Mouse (Mus musculus): ENCODE data around the gene T. TPM values are rescaled to one million over a fixed set of nuclear protein-coding genes. Genes with fewer than 3 reads are reported as not detected.

T gene
- polyA plus RNA-seq, 1 experiment from 2014 or later, result 0.37 TPM

DNA sequence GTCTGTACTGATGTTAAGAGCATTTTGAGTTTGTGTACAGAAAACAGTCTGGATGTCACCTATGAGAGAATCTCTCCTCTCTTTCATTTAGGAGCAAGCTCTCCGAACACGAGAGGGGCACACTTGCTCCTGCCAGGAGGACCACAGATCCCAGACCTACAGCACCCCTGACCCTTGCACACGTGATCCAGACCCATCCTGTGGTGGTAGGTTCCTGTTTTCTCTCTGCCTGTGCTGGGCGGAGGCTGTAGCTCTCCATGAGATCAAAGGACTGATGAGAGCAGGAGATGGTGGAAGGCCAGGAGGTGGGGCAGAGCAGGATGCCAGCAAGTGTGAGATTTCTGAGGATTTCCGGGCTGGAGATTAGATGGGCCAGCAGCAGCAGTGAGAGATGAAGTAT lies 12.7 kb upstream of the T start:
- no peak overlapping the region for H3K27ac ChIP-seq (ENCODE audit: low read depth, low read length)
- H3K36me3 ChIP-seq (ENCODE audit: control insufficient read depth, insufficient read depth, low read length), result no peaks in the 10 kb centered on the region
- no peaks in the 10 kb centered on the region for H3K27me3 ChIP-seq (ENCODE audit: control insufficient read depth, insufficient read depth, low read length)
- no peaks in the 10 kb centered on the region for H3K4me1 ChIP-seq (ENCODE audit: control insufficient read depth, insufficient read depth, low read length)
- WGBS, result 30% methylated on average over 5 of the region's 5 CpGs
- no peak for ATAC-seq (ENCODE audit: low read depth)
- H3K9ac ChIP-seq (replicated peaks; ENCODE audit: low read depth, low read length), result no peak overlapping the region
- no peak overlapping the region for H3K4me3 ChIP-seq (ENCODE audit: low read depth, low read length)
- no peaks in the 10 kb centered on the region for H3K9me3 ChIP-seq (ENCODE audit: control insufficient read depth, low read length)
- no peak overlapping the region for H3K4me2 ChIP-seq (ENCODE audit: low read depth, low read length)

DNA sequence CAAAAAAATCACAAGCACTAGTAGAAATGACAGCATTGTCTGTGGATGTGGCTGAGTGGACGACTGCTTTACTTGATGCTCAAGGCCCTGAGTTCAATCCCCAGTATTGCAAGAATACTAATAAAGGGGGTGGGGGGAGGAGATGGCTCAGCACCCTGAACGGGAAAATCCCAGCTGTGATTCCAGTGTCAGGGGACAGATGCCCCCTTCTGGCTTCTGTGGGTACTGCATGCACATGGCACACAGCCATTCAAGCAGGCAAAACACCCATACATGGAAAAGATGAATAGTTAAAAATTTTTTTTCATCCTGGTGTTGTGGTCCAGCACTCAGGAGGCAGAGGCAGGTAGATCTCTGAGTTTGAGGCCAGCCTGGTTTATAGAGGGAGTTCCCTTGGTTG lies 10.9 kb upstream of the T start:
- no peaks in the 10 kb centered on the region for H3K36me3 ChIP-seq (ENCODE audit: control insufficient read depth, insufficient read depth, low read length)
- WGBS, result 48% methylated on average over 2 of the region's 2 CpGs
- no peak overlapping the region for H3K9ac ChIP-seq (replicated peaks; ENCODE audit: low read depth, low read length)
- H3K4me2 ChIP-seq (ENCODE audit: low read depth, low read length), result no peak overlapping the region
- H3K27ac ChIP-seq (ENCODE audit: low read depth, low read length), result no peak overlapping the region
- peaks cover 6% of the 10 kb centered on the region; the same call in 1 of the 2 replicates for H3K27me3 ChIP-seq (ENCODE audit: control insufficient read depth, insufficient read depth, low read length)
- H3K9me3 ChIP-seq (ENCODE audit: control insufficient read depth, low read length), result no peaks in the 10 kb centered on the region
- no peaks in the 10 kb centered on the region for H3K4me1 ChIP-seq (ENCODE audit: control insufficient read depth, insufficient read depth, low read length)
- ATAC-seq (ENCODE audit: low read depth), result no peak
- no peak overlapping the region for H3K4me3 ChIP-seq (ENCODE audit: low read depth, low read length)

DNA sequence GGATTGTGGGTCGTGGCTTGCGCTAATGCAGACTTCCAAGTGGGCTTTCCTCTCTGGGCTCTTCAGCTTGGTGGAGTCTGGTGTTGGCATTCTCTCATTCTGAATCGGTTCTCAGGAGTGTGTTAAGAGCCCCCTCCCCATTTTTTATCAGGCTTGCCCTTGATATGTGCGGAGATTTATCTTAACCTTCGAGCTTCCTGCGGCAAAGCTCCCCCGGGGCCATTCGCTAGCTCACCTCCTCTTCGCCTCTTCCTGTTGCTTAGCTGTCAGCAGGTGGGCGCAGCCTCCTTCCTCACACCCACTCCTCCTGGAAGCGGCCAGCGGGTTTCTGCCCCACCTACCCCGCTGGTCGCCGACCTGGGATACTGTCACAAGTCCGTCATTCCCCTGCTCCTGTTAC lies 4.8 kb upstream of the T start:
- Histone ChIP-seq H3K9me3 (ENCODE audit: control insufficient read depth, low read length) (no peaks in the 10 kb centered on the region), H3K4me3 (ENCODE audit: low read depth, low read length) (no peak overlapping the region), H3K27me3 (ENCODE audit: control insufficient read depth, insufficient read depth, low read length) (peaks cover 64% of the 10 kb centered on the region), H3K27ac (ENCODE audit: low read depth, low read length) (no peak overlapping the region), H3K4me1 (ENCODE audit: control insufficient read depth, insufficient read depth, low read length) (0 out of 2 replicates have a peak, but pooled peaks cover 11% of the 10 kb centered on the region), H3K9ac (replicated peaks; ENCODE audit: low read depth, low read length) (no peak overlapping the region), H3K4me2 (ENCODE audit: low read depth, low read length) (no peak overlapping the region), H3K36me3 (ENCODE audit: control insufficient read depth, insufficient read depth, low read length) (no peaks in the 10 kb centered on the region)
- WGBS, result 1% methylated on average over 16 of the region's 16 CpGs
- ATAC-seq (ENCODE audit: low read depth), result no peak

DNA sequence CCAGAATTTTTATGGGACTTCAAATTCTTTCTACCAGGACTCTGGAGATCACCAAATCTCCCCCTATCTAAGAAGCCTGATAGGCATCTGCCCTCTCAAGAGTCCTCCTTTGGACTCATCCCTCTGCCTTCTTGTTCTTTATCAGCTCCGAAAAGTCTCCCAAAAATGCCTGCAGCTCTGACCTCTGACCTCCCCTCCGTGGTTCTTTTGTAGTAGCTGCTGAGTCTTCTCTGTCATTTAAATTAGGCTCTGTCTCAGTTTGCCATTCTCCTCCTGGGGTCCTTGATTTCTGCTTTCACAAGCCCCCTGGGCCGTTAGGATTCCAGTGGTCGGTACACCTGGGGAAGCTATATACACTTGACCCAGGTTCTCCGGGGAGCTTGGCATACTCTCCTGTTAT lies 4.3 kb upstream of the T start:
- Histone ChIP-seq H3K4me2 (ENCODE audit: low read depth, low read length) (no peak overlapping the region), H3K27me3 (ENCODE audit: control insufficient read depth, insufficient read depth, low read length) (peaks cover 68% of the 10 kb centered on the region), H3K9me3 (ENCODE audit: control insufficient read depth, low read length) (no peaks in the 10 kb centered on the region), H3K9ac (replicated peaks; ENCODE audit: low read depth, low read length) (no peak overlapping the region), H3K27ac (ENCODE audit: low read depth, low read length) (no peak overlapping the region), H3K36me3 (ENCODE audit: control insufficient read depth, insufficient read depth, low read length) (no peaks in the 10 kb centered on the region), H3K4me3 (ENCODE audit: low read depth, low read length) (no peak overlapping the region), H3K4me1 (ENCODE audit: control insufficient read depth, insufficient read depth, low read length) (0 out of 2 replicates have a peak, but pooled peaks cover 11% of the 10 kb centered on the region)
- under 1% methylated on average over 5 of the region's 5 CpGs for WGBS
- no peak for ATAC-seq (ENCODE audit: low read depth)

DNA sequence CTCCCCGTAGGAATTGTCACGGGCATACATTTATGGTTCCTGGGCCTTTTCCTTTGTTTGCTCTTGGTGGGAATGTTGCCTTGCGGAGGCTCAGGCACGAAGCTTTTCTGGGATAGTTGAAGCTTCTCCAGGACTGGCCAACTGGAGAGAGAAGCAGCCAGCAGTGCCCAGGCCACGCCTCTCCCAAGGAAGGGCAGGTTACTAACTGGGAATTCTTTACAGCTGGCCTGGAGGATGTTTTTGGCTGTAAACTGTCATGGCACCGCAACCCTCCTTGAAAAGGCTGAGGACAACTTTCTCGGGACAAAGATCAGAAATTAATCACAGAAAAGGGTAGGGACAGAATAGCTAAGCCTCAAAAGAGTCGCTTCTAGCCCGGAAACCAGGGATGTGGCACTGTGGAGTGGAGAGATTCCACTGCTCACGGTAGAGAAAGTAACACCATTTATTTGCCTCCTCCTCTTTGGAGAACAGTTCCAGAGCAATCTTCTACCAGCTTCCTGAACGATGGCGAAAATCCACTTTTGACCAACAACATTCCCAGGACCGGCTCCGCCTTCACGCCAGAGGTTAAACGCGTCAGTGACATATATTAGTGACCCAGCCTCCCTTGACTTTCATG lies 1.9 kb upstream of the T start:
- H3K4me2 ChIP-seq (ENCODE audit: low read depth, low read length), result no peak overlapping the region
- H3K9me3 ChIP-seq (ENCODE audit: control insufficient read depth, low read length), result no peaks in the 10 kb centered on the region
- H3K4me3 ChIP-seq (ENCODE audit: low read depth, low read length), result no peak overlapping the region
- 0 out of 2 replicates have a peak, but pooled peaks cover 11% of the 10 kb centered on the region for H3K4me1 ChIP-seq (ENCODE audit: control insufficient read depth, insufficient read depth, low read length)
- no peaks in the 10 kb centered on the region for H3K36me3 ChIP-seq (ENCODE audit: control insufficient read depth, insufficient read depth, low read length)
- no peak overlapping the region for H3K9ac ChIP-seq (replicated peaks; ENCODE audit: low read depth, low read length)
- ATAC-seq (ENCODE audit: low read depth), result no peak
- WGBS, result 2% methylated on average over 17 of the region's 17 CpGs
- H3K27ac ChIP-seq (ENCODE audit: low read depth, low read length), result no peak overlapping the region
- peaks cover 87% of the 10 kb centered on the region for H3K27me3 ChIP-seq (ENCODE audit: control insufficient read depth, insufficient read depth, low read length)

DNA sequence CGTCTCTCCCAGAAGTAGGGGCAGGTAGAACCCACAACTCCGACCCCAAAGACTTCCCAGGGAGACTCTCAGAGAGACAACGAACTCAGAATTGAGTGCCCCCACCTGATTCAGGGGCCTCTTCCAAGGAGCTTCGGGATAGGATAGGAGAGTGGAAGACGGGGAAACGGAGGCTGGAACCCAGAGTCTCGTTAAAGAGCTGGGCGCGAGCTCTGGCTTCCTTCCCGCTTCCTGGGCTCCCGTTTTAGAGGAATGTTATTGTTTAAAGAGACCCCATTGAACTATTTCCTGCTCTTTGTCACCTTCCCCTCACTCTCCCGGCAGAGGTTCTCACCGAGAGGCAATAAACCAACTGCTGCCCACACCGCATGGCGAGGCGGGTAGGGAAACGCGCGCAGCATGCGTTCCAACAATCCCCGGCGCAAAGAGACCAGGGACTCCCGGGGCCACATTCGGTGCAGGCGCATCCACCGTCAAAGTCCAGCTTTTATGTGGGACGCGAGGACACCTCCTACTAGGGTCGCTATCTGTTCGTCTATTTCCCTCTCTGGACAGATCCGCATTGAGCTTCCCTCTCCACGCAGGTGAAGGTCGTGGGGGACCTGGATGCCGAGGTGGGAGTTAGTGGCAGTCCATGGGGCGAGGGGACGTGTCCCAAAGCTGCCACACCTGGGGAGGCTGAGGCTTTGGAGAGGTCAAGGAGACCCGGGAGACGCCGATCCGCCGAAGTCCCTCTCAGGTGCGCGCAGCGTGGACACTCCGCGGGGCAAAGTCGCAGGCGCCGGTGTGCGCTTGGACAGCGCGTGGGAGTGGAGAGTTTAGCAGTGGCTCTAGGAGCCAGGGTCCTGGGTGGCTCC lies 874 bp upstream of the T start:
- Histone ChIP-seq H3K27ac (ENCODE audit: low read depth, low read length) (no peak overlapping the region), H3K4me1 (ENCODE audit: control insufficient read depth, insufficient read depth, low read length) (0 out of 2 replicates have a peak, but pooled peaks cover 11% of the 10 kb centered on the region), H3K27me3 (ENCODE audit: control insufficient read depth, insufficient read depth, low read length) (peaks cover 88% of the 10 kb centered on the region), H3K36me3 (ENCODE audit: control insufficient read depth, insufficient read depth, low read length) (no peaks in the 10 kb centered on the region), H3K4me3 (ENCODE audit: low read depth, low read length) (no peak overlapping the region; the same call in 1 of the 2 replicates), H3K9ac (replicated peaks; ENCODE audit: low read depth, low read length) (0 out of 2 replicates have a peak overlapping the region, but pooled peaks have one; percentile 16), H3K4me2 (ENCODE audit: low read depth, low read length) (peak overlapping the region; percentile 31; the same call in 1 of the 2 replicates), H3K9me3 (ENCODE audit: control insufficient read depth, low read length) (no peaks in the 10 kb centered on the region)
- WGBS, result under 1% methylated on average over 50 of the region's 52 CpGs
- ATAC-seq (ENCODE audit: low read depth), result no peak

DNA sequence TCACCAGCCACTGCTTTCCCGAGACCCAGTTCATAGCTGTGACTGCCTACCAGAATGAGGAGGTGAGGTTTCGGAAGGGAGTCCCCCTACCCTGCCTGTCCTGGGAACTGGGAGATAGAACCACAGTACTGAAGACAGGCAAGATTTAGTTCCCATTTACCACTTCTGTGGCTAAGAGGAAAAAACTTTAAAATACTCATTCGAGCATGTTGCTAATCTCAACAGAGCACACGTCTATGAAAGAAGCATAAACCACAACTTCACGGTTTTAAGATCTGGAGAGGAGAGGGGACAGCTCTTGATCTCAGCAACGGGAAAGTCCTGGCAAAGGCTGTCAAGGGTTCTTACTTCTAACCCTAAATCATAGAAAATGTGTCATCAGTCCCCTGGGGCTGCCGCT lies 2.0 kb downstream of the T start:
- Histone ChIP-seq H3K27ac (ENCODE audit: low read depth, low read length) (no peak overlapping the region), H3K9ac (replicated peaks; ENCODE audit: low read depth, low read length) (no peak overlapping the region), H3K4me3 (ENCODE audit: low read depth, low read length) (no peak overlapping the region), H3K36me3 (ENCODE audit: control insufficient read depth, insufficient read depth, low read length) (no peaks in the 10 kb centered on the region), H3K4me2 (ENCODE audit: low read depth, low read length) (no peak overlapping the region), H3K4me1 (ENCODE audit: control insufficient read depth, insufficient read depth, low read length) (0 out of 2 replicates have a peak, but pooled peaks cover 6% of the 10 kb centered on the region), H3K9me3 (ENCODE audit: control insufficient read depth, low read length) (no peaks in the 10 kb centered on the region), H3K27me3 (ENCODE audit: control insufficient read depth, insufficient read depth, low read length) (peaks cover 64% of the 10 kb centered on the region)
- no peak for ATAC-seq (ENCODE audit: low read depth)
- 37% methylated on average over 7 of the region's 7 CpGs for WGBS

DNA sequence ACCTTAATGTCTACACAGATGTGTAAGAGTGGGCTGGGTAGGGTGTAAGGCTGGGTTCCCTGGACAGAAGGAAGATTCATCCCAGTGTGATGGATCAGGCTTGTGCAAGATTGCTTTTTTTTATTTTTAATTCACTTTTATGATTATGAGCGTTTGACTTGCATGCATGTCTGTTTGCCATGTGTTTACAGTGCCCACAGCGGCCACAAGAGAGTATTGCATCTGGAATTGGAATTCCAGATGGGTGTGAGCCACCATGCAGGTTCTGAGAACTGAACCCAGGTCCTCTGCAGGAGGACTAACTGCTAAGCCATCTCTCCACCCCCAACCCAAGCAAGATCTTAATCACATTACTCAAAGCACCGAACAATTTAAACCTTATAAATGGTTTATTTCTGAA lies 9.8 kb downstream of the T start:
- 56% methylated on average over 3 of the region's 3 CpGs for WGBS
- no peak for ATAC-seq (ENCODE audit: low read depth)
- Histone ChIP-seq H3K4me3 (ENCODE audit: low read depth, low read length) (no peak overlapping the region), H3K27ac (ENCODE audit: low read depth, low read length) (no peak overlapping the region), H3K4me2 (ENCODE audit: low read depth, low read length) (no peak overlapping the region), H3K9ac (replicated peaks; ENCODE audit: low read depth, low read length) (no peak overlapping the region), H3K9me3 (ENCODE audit: control insufficient read depth, low read length) (no peaks in the 10 kb centered on the region), H3K27me3 (ENCODE audit: control insufficient read depth, insufficient read depth, low read length) (0 out of 2 replicates have a peak, but pooled peaks cover 1% of the 10 kb centered on the region), H3K4me1 (ENCODE audit: control insufficient read depth, insufficient read depth, low read length) (no peaks in the 10 kb centered on the region), H3K36me3 (ENCODE audit: control insufficient read depth, insufficient read depth, low read length) (no peaks in the 10 kb centered on the region)

DNA sequence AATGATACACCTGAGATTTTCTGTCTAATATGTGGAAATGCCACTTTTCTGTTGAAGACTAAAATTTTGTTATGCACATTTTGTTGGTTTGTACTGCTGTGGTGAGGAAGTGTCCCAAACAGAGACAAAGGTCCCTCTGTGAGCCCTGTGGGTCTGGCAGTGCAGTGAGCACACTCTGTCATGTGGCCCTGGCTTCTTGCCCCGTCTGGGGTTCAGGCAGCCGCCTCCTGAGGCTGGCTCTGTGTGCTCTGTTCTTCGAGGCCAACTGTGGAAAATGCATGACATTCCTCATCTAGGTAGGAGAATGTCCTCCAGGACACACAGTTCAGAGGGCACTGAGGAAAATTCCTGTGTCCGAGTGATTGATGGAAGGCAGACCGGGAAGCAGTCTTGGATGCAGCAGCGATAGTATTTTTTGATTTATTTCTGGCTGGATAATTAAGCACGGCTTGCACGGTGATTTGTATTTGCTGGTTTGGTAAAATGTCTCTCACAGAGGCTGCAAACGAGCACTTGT lies 13.5 kb downstream of the T start:
- Histone ChIP-seq H3K9me3 (ENCODE audit: control insufficient read depth, low read length) (no peaks in the 10 kb centered on the region), H3K27me3 (ENCODE audit: control insufficient read depth, insufficient read depth, low read length) (no peaks in the 10 kb centered on the region), H3K4me3 (ENCODE audit: low read depth, low read length) (no peak overlapping the region), H3K4me1 (ENCODE audit: control insufficient read depth, insufficient read depth, low read length) (no peaks in the 10 kb centered on the region), H3K27ac (ENCODE audit: low read depth, low read length) (no peak overlapping the region), H3K4me2 (ENCODE audit: low read depth, low read length) (no peak overlapping the region), H3K36me3 (ENCODE audit: control insufficient read depth, insufficient read depth, low read length) (no peaks in the 10 kb centered on the region), H3K9ac (replicated peaks; ENCODE audit: low read depth, low read length) (no peak overlapping the region)
- WGBS, result 14% methylated on average over 9 of the region's 9 CpGs
- ATAC-seq (ENCODE audit: low read depth), result no peak
